Mouse (Mus musculus) left cerebral cortex, postnatal 10 days (tissue): ENCODE measurements around the gene Lrfn1. TPM values are rescaled to one million over a fixed set of nuclear protein-coding genes. Genes with fewer than 3 reads are reported as not detected.
"Not testable (repeated sequence)": the region's sequence is repeated elsewhere in the genome, so short reads cannot be mapped to it uniquely, and the experiment has no call there.

Experiments used
- DNase-seq, 2 experiments: peaks; one replicate each; pipeline ENCODE4 v3.0.0; 2021 to 2022; ENCODE audit warnings: low spot score in 2 of 2, mixed read lengths in 1 of 2; ENCODE audit errors: extremely low spot score in 1 of 2
- intact Hi-C: fragments of 180-260 bp; cut with DNase I; formaldehyde crosslinking; loops from one replicate; pipeline ENCODE4 v1.15.1; 2025
- total RNA-seq, 2 experiments: library from RNA; stranded (reverse); gene quantifications; 2 replicates each; pipeline ENCODE4 v1.2.3; 2021

Gene Lrfn1
- total RNA-seq, 2 experiments from 2014 or later: 106 to 112 TPM

DNA sequence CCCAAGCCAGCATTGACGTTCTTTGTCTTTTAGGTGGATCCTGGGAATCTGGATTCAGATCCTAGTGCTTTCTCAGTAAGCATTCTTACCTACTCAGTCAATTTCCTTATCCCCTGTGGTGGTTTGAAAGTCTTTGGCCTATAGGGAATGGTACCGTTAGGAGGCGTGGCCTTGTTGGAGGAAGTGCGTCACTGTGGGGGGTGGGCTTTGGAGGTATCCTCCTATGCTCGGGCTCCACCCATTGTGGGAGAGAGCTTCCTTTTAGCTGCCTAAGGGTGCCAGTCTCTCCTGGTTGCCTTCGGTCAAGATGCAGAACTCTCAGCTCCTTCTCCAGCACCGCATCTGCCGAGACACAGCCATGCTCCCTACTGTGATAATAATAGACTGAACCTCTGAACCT is 40.5 kb downstream of the Lrfn1 start:
- DNase-seq: no peak
- intact Hi-C loops: no loop called here

DNA sequence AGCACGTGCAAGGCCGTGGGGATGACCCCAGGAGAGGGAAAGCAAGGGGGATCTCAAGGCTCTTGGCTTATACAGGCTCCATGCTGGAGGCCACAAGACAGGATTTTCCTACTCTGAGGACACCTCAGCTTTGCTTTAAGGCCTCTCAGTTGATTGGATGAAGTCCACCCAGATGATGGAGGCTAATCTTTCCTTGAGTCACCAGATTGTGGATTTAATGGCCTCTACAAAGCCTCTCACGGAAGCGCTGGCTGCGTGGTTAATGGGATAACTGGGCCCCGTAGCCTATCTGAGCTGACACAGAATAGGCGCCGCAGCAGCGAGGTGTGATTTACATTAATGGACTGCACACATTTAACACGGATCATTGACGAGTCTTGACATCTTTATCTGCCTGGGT is 43.6 kb downstream of the Lrfn1 start:
- intact Hi-C loops: no loop called here
- no peak for DNase-seq

DNA sequence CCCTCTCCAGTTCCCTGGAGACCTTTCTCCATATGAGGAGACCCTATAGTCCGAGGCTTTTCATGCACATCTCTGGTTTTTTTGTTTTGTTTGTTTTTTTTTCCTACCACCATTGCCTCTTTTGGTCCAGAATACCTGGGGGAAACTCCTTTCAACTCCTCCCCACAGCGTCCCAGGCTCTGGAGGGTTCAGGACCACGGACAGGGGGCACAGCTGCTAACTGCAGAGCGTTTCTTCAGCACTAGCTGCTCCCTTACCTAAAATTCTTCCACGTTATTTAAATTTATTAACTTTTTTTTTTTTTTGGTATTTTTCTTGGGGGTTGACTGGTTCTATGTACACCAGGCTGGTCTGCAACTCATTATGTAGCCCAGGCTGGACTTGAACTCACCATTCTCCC is 53.8 kb downstream of the Lrfn1 start:
- intact Hi-C loops: no loop called here
- DNase-seq: no peak

DNA sequence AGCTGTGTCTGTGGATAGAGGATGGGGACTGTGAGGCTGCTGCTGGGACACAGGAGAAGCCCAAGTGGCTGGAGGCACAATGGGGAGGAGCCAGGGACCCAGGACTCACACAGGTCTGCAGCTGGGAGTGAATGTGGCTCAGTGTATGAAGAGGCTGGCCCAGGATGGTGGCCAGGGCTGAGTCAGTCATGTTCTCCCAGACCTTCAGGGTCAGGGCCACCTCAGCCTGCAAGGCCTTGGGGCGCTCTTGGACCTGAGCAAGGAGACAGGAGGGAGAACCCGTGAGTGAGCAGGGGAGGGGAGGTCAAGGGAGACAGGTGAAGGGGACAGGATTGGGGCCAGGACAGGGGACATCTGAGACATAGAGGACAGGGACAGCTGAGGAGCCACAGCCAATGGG is 57.3 kb downstream of the Lrfn1 start:
- intact Hi-C loops, DNase-seq: not testable (repeated sequence)

DNA sequence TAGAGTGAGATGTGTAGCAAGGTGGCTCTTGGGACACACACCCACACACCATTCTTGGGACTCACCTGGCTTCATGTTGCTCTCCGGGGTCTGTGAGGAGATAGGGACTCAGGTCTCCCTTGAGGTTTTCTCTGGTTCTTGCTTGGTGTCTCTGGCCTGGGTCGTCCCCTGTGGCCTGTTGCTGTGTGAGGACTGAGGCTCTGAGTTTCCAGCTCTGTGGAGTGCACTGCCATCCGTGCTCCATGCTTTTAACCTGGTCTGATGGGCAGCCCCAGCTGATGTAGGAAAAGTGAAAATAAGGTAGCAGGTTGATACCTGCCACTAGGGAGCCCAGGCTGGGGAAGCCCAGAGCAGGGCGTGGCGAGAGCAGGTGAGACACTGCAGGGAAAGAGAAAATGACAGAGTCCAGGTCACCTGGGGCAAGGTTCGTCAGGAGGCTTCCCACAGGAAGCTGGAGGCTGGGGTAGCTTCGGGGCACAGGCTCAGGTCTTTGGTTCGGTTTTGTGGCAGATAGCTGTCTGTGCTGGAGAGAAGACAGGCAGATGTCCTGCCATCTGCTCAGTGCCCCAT is 58.7 kb downstream of the Lrfn1 start, which contains the start of gene Ifnl2:
TSS of gene Ifnl2 (minus strand) at position 51 of the 570 bp plus-strand sequence.
- DNase-seq, intact Hi-C loops: not testable (repeated sequence)

DNA sequence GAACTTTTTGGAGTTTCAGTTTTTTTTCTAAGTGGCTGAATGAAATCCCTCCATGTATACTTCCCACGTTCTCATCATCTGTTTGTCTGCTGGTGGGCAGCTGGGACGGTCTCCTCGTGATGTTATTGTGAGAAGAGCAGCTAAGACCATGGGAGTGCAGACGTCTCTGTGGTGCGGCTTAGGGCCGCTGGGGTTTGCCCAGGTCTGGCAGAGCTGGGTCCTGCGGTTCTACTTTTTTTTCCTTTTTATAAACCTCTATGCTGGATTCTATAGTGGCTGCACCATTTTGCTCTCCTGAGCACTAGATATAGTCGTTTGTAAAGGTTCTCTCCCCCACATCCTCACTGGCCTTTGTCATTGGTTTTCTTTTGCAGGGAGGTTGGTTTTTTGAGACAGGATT is 59.7 kb downstream of the Lrfn1 start:
- no peak for DNase-seq
- intact Hi-C loops: no loop called here

Other genes with a start within 250 kb of the Lrfn1 start
- 10 to 100 TPM; 73.5 to 79.5 TPM for gene Eid2, start 184.1 kb upstream of the Lrfn1 start, total RNA-seq
- gene Eid2b, start 174.2 kb upstream of the Lrfn1 start, total RNA-seq: 10 to 100 TPM; 41.8 to 44.2 TPM
- 1 to 10 TPM; 2.9 to 4.5 TPM for gene Selenov, start 160.8 kb upstream of the Lrfn1 start, total RNA-seq
- gene Dll3, start 149.7 kb upstream of the Lrfn1 start, total RNA-seq: 1 to 10 TPM; 1.8 to 3.1 TPM
- 10 to 100 TPM; 44.7 to 49.0 TPM for gene Timm50, start 139.9 kb upstream of the Lrfn1 start, total RNA-seq
- gene Supt5, start 113.2 kb upstream of the Lrfn1 start, total RNA-seq: 100 to 1,000 TPM; 113 to 114 TPM
- 100 to 1,000 TPM; 642 to 668 TPM for gene Rps16, start 101.3 kb upstream of the Lrfn1 start, total RNA-seq
- gene Plekhg2, start 79.4 kb upstream of the Lrfn1 start, total RNA-seq: 10 to 100 TPM; 10.0 to 12.3 TPM
- 1 to 10 TPM; 1.8 to 2.4 TPM for gene Zfp36, start 71.7 kb upstream of the Lrfn1 start, total RNA-seq
- 10 to 100 TPM; 18.5 to 19.3 TPM for gene Med29, start 59.3 kb upstream of the Lrfn1 start, total RNA-seq
- 10 to 100 TPM; 65.3 to 66.1 TPM for gene Paf1, start 59.0 kb upstream of the Lrfn1 start, total RNA-seq
- gene Gmfg, start 14.5 kb upstream of the Lrfn1 start, total RNA-seq: 1 to 10 TPM; 3.3 to 5.0 TPM
- gene Ifnl2, start 58.5 kb downstream of the Lrfn1 start, total RNA-seq: not detected
- gene Ifnl3, start 70.9 kb downstream of the Lrfn1 start, total RNA-seq: not detected
- not detected for gene Sycn, start 88.9 kb downstream of the Lrfn1 start, total RNA-seq
- gene Nccrp1, start 95.3 kb downstream of the Lrfn1 start, total RNA-seq: under 1 TPM in 1 of 2 experiments, not detected in 1; 0.21 TPM
- 10 to 100 TPM; 55.9 to 58.4 TPM for gene Samd4b, start 146.2 kb downstream of the Lrfn1 start, total RNA-seq
- 1 to 10 TPM; 7.7 to 8.2 TPM for gene Pak4, start 146.2 kb downstream of the Lrfn1 start, total RNA-seq
- 1 to 10 TPM in 1 of 2 experiments, under 1 TPM in 1; 0.55 to 1.8 TPM for gene Acp7, start 179.4 kb downstream of the Lrfn1 start, total RNA-seq
- 10 to 100 TPM; 16.0 to 19.8 TPM for gene Fbxo27, start 240.9 kb downstream of the Lrfn1 start, total RNA-seq